Comparison of ENCODE assay signal across 21 mouse cellular contexts in the genomic region with DNA sequence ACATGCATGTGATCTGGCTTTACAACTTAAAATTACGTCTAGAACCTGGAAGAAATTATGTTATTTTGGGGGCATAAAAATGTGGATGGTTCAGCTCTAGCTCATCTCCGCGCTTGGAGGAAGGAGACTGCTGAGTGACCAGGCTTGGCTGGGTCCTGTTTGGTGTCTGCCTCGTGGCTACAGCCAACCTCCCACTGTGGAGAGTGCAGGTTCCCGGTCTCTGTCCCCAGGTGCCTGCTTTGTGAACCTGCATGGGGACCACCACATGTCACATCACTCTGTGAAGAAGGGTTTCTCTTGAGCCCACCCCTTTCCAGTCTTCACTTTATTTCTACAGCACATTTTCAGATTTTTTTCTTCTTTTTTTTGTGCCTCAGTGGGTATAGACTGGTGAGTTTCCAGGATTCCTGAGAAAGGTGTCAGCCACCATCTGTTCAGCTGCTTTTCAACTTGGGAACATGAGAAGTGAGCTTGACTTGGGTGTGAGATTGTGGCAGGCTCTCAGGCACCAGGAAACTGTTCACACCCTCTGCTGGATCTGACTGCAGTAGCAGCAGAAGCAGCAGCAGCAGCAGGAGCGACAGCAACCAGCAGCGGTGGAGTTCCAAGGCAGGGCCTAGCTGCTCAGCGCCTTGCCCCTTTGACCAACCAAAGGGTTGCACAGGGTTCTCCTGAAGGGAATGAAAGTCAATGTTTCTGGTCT.
DNase-seq lines count a peak whose midpoint lies in the region; ATAC-seq and TF ChIP-seq lines count a peak whose summit lies in the region.
"Had no signal": no experiment of that assay in that cellular context is flagged by ENCODE, and none has a peak within 500 bp of the region (broad histone marks: within the 10 kb centered on the region; RNA-seq: fewer than 3 reads in every experiment).

No protein-coding gene starts in this region.

- peaks cover 6% of the 10 kb centered on the region; the same call in 1 of the 2 replicates for H3K4me1 ChIP-seq in forebrain, postnatal 0 days (ENCODE audit: insufficient read depth)
- H3K4me1 ChIP-seq: midbrain, embryonic 15.5 days had no signal

- TF ChIP-seq CTCF in forebrain, postnatal 0 days (IDR thresholded peaks at IDR 0.05; ENCODE audit: low read depth) = peak; percentile 14; the same call in 1 of the 2 replicates

- no peak overlapping the region for H3K9ac ChIP-seq in forebrain, postnatal 0 days
- H3K9ac ChIP-seq: embryonic facial prominence, embryonic 15.5 days; liver, postnatal 0 days; midbrain, embryonic 15.5 days had no signal

- peak; percentile 27; the same call in 1 of the 2 replicates for ATAC-seq in forebrain, postnatal 0 days
- ATAC-seq: liver, postnatal 0 days; midbrain, embryonic 15.5 days had no signal

- H3K27ac ChIP-seq in forebrain, postnatal 0 days (ENCODE audit: low read depth, low read length) = no peak overlapping the region
- H3K27ac ChIP-seq: embryonic facial prominence, embryonic 15.5 days; left cerebral cortex, adult 2 months; midbrain, embryonic 15.5 days had no signal

- 60% methylated on average over 8 of the region's 8 CpGs for WGBS in forebrain, postnatal 0 days

- no peak overlapping the region for H3K4me3 ChIP-seq in forebrain, postnatal 0 days (ENCODE audit: low read depth, low read length)
- H3K4me3 ChIP-seq: embryonic facial prominence, embryonic 15.5 days; left cerebral cortex, adult 2 months; midbrain, embryonic 15.5 days; myocyte had no signal

- intact Hi-C loops in left cerebral cortex, postnatal 25 days (cut with DNase I) = no loop called here
- intact Hi-C loops in left cerebral cortex, postnatal 4 days (cut with DNase I) = no loop called here

- peak; percentile 24 to 64 for DNase-seq in frontal cortex, adult 2 months (ENCODE audit: extremely low spot score in 1 of 2, low spot score in 1 of 2)
- no peak for DNase-seq in frontal cortex, postnatal 10 days (ENCODE audit: low spot score in 2 of 2)
- DNase-seq in left cerebral cortex, postnatal 25 days (ENCODE audit: low spot score in 2 of 2) = peak; percentile 31 to 74
- no peak for DNase-seq in left cerebral cortex, postnatal 4 days
- DNase-seq in brain, adult 2 months (ENCODE audit: low read depth, low spot score) = peak; percentile 77
- no peak for DNase-seq in forebrain, postnatal 0 days
- no peak for DNase-seq in spleen, postnatal 10 days (ENCODE audit: low spot score in 2 of 2)
- DNase-seq: adrenal gland, postnatal 25 days; B cell, adult 2 months; cerebellum, adult 18-20 months; cerebellum, postnatal 36 days; gastrocnemius, postnatal 25 days; kidney, adult 2 months; kidney, postnatal 10 days; liver, postnatal 0 days; lung, postnatal 14 days; thymus, postnatal 36 days had no signal

- H3K4me2 ChIP-seq in forebrain, postnatal 0 days (ENCODE audit: low read depth) = no peak overlapping the region
- H3K4me2 ChIP-seq: embryonic facial prominence, embryonic 15.5 days; midbrain, embryonic 15.5 days had no signal

- H3K36me3 ChIP-seq in forebrain, postnatal 0 days (ENCODE audit: insufficient read depth) = no peaks in the 10 kb centered on the region
- H3K36me3 ChIP-seq: embryonic facial prominence, embryonic 15.5 days; midbrain, embryonic 15.5 days had no signal

- no peaks in the 10 kb centered on the region for H3K27me3 ChIP-seq in forebrain, postnatal 0 days (ENCODE audit: insufficient read depth, low read length)
- H3K27me3 ChIP-seq: embryonic facial prominence, embryonic 15.5 days; midbrain, embryonic 15.5 days had no signal

- no peaks in the 10 kb centered on the region for H3K9me3 ChIP-seq in forebrain, postnatal 0 days (ENCODE audit: low read length)
- H3K9me3 ChIP-seq: embryonic facial prominence, embryonic 15.5 days; midbrain, embryonic 15.5 days had no signal

Comparison
In these comparisons a context has a peak if more than half of its experiments do, and no peak if none do; other contexts are left out.
1. DNase-seq: peak in frontal cortex, adult 2 months (2 of 2), left cerebral cortex, postnatal 25 days (2 of 2) and brain, adult 2 months (single experiment); none in frontal cortex, postnatal 10 days (0 of 2), left cerebral cortex, postnatal 4 days (single experiment), forebrain, postnatal 0 days (single experiment) and spleen, postnatal 10 days (0 of 2).